Mouse (Mus musculus): ENCODE results near the gene Trmo. TPM values are rescaled to one million over a fixed set of nuclear protein-coding genes. Genes with fewer than 3 reads are reported as not detected.

The Trmo gene
- polyA plus RNA-seq, 1 experiment from 2014 or later: 10.0 TPM

DNA sequence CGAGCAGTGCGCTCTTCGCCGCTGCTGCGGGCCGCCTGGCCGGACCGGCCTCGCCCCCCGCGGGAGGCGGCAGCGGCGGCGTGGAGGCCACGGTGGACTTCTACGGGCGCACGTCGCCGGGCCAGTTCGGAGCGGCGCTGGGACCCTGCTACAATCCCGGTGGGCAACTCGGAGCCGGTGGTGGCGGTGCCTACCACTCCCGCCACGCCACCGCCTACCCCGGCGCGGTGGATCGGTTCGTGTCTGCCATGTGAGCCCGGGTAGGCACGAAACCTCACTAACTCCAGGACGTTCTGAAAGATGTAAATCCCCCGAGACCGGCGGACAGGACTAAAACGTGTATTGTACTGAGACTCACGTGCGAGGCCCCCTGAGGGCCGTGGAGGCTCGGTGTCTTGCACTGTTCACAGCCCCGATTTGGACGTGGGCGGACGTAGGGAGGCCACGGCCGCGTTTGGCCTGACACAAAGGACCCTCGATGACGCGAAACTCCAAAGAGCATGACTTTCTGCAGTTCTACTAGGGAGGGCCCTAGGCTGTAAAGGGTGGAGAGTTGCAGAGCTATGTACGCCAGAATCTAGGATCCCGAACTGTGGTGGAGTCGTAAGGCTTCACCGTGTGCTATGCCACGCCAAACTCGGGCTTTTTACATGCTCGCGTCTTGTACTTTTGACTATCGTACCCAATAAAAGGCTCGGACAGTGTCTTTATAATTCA is 44.0 kb downstream of the Trmo start:
- WGBS: 2% methylated on average over 67 of the region's 67 CpGs
- H3K4me3 ChIP-seq: peak overlapping the region; percentile 36
- H3K36me3 ChIP-seq: no peaks in the 10 kb centered on the region
- no peak for ATAC-seq (ENCODE audit: low FRiP score)
- H3K9me3 ChIP-seq: no peaks in the 10 kb centered on the region
- peaks cover 22% of the 10 kb centered on the region for H3K4me1 ChIP-seq (replicated peaks)
- H3K4me2 ChIP-seq: no peak overlapping the region
- H3K27ac ChIP-seq: no peak overlapping the region
- no peak overlapping the region for H3K9ac ChIP-seq
- H3K27me3 ChIP-seq: peaks cover 99% of the 10 kb centered on the region

DNA sequence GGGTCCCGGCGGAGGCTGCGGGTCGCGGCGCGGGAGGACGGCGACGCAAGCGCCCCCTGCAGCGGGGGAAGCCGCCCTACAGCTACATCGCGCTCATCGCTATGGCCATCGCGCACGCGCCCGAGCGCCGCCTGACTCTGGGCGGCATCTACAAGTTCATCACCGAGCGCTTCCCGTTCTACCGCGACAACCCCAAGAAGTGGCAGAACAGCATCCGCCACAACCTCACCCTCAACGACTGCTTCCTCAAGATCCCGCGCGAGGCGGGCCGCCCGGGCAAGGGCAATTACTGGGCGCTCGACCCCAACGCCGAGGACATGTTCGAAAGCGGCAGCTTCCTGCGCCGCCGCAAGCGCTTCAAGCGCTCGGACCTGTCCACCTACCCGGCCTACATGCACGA is 44.9 kb downstream of the Trmo start:
- Histone ChIP-seq H3K9me3 (no peaks in the 10 kb centered on the region), H3K27me3 (peaks cover 99% of the 10 kb centered on the region), H3K4me1 (replicated peaks) (peaks cover 25% of the 10 kb centered on the region), H3K4me3 (peak overlapping the region; percentile 36), H3K27ac (no peak overlapping the region), H3K36me3 (no peaks in the 10 kb centered on the region), H3K4me2 (peak overlapping the region; percentile 52), H3K9ac (no peak overlapping the region)
- 0 out of 2 replicates have a peak, but pooled peaks have one; percentile 24 for ATAC-seq (ENCODE audit: low FRiP score)
- under 1% methylated on average over 47 of the region's 51 CpGs for WGBS

DNA sequence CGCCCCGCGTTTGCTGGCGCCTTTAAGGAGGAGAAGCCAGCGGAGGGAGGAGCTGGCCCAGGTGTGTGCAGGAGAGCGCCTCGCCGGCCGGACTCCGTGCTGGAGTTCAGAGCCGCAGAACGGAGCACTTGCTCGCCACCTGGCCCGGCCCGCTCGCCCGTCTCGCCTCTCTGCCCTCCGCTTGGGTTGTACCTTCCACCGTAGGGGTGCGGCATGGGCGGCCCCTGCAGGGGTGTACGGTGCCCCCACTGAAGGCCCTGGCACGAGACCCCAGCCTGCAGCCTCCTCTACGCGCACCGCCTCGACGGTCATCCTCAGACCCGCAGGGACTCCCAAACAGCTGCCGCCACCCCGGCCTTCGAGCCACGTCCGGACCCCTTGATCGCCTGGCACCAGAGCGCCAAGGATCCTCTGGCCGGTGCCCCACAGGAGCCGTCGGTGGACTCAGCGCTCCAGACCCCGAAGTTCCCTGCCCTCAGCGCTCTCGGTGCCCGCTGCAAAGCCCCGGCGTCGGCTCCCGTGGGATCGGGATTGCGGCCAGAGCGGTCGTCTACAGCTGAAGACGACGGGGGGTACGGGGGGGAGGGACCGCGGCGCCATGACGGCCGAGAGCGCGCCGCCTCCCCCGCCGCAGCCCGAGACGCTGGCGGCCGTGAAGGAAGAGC is 45.5 kb downstream of the Trmo start, which contains the start of gene Foxe1:
Foxe1 (plus strand) TSS at position 14 of the 665 bp plus-strand sequence.
- Histone ChIP-seq H3K36me3 (no peaks in the 10 kb centered on the region), H3K4me3 (peak within 1 kb of the TSS; percentile 36), H3K27ac (no peak within 1 kb of the TSS), H3K4me1 (replicated peaks) (peaks cover 25% of the 10 kb centered on the region), H3K9me3 (no peaks in the 10 kb centered on the region), H3K9ac (no peak within 1 kb of the TSS), H3K27me3 (peaks cover 99% of the 10 kb centered on the region), H3K4me2 (peak within 1 kb of the TSS; percentile 52)
- no peak for ATAC-seq (ENCODE audit: low FRiP score)
- WGBS: 1% methylated on average over 65 of the region's 70 CpGs

DNA sequence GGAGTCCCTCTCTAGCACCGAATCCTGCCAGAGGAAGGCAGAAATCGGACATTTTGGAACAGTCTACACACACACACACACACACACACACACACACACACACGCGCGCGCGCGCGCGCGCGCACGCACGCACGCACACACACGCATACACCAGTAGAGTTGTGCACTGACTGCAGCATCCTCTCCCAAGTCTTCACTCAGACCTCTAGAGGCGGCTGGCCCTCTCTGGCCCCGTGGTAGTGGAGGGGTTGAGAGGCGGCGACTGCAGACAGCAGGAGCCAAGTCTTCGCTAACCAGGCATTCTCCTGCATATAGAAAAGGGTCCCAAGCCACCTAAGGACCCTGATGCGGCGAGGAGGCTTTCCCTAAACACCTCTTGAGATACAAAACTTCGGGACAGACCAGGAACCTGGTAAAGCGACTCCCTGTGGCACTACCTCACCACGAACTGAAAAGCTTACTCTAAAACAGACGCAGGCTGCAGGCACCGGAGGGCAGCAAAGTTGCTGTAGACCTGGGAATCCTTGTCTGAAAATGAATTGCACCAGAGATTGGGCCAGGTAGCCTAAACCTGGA is 46.4 kb downstream of the Trmo start:
- H3K27ac ChIP-seq: no peak overlapping the region
- H3K27me3 ChIP-seq: peaks cover 99% of the 10 kb centered on the region
- H3K9ac ChIP-seq: no peak overlapping the region
- no peaks in the 10 kb centered on the region for H3K36me3 ChIP-seq
- no peaks in the 10 kb centered on the region for H3K9me3 ChIP-seq
- peaks cover 25% of the 10 kb centered on the region for H3K4me1 ChIP-seq (replicated peaks)
- no peak for ATAC-seq (ENCODE audit: low FRiP score)
- under 1% methylated on average over 20 of the region's 28 CpGs for WGBS
- no peak overlapping the region for H3K4me2 ChIP-seq
- H3K4me3 ChIP-seq: no peak overlapping the region; the same call in 1 of the 2 replicates

DNA sequence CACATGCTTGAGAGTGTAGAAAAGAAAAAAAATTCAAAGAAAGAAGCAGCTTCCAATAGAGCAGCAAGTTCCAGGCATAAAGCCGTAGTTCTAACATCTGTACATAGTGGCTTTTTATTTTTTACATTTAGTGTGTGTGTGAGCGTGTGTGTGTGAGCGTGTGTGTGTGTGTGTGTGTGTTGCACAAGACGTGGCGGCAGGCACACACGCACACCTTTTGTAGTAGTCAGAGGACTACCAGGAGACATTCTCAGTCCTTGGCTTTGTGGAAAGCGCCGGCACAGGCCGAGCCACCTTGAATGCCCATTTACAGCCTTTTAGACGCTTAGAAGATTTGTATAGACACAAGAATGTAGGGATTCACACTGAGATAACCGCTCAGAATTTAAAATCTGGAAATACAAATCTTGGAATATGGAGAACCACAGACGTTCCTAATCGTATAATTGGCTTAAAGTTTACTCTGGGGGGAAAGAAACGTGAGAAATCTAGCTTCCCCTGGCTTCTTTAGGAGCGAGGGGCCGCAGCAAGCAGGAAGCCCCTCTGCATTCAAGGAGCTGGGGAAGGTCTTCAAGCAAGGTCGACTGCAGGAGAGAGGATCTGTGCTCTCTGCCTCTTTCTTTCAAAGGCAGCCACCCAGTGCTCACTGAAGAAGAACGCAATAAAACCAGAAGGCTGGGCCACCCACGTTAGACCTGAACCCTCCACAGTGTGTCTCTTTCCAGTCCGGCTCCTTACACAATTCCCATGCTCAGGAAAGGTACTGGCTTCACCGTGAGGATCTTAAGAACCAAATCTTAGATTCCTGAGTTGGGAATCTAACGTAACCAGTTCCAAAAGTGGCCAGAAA is 47.2 kb downstream of the Trmo start:
- H3K4me2 ChIP-seq: no peak overlapping the region
- H3K27ac ChIP-seq: no peak overlapping the region
- H3K27me3 ChIP-seq: peaks cover 99% of the 10 kb centered on the region
- H3K9me3 ChIP-seq: no peaks in the 10 kb centered on the region
- no peak overlapping the region; the same call in 1 of the 2 replicates for H3K4me3 ChIP-seq
- WGBS: 9% methylated on average over 22 of the region's 22 CpGs
- H3K36me3 ChIP-seq: no peaks in the 10 kb centered on the region
- no peak overlapping the region for H3K9ac ChIP-seq
- peaks cover 25% of the 10 kb centered on the region for H3K4me1 ChIP-seq (replicated peaks)
- ATAC-seq (ENCODE audit: low FRiP score): no peak

DNA sequence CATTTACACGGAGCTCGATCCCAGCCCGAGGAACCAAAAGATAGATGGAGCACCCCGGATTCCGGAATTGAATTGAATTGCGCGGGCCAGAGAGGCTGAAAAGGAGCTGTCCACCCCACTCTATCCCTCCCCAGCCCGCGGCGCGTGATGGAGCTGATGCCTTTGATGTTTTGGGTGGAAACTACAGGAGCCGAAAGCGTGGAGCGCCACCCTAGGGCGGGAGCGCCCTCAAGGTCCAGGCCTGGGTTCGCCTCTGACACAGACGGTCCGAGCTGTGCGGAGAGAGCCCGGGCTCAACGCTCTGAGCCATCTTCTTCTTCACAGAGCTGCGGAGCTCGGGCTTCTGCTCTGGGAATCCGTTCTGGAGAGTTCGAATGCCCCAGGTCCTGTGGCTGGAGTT is 49.7 kb downstream of the Trmo start:
- peaks cover 23% of the 10 kb centered on the region for H3K4me1 ChIP-seq (replicated peaks)
- H3K36me3 ChIP-seq: no peaks in the 10 kb centered on the region
- peaks cover 98% of the 10 kb centered on the region for H3K27me3 ChIP-seq
- no peak overlapping the region for H3K27ac ChIP-seq
- H3K4me3 ChIP-seq: no peak overlapping the region
- no peaks in the 10 kb centered on the region for H3K9me3 ChIP-seq
- ATAC-seq (ENCODE audit: low FRiP score): no peak
- WGBS: under 1% methylated on average over 26 of the region's 26 CpGs
- no peak overlapping the region for H3K9ac ChIP-seq
- no peak overlapping the region for H3K4me2 ChIP-seq

DNA sequence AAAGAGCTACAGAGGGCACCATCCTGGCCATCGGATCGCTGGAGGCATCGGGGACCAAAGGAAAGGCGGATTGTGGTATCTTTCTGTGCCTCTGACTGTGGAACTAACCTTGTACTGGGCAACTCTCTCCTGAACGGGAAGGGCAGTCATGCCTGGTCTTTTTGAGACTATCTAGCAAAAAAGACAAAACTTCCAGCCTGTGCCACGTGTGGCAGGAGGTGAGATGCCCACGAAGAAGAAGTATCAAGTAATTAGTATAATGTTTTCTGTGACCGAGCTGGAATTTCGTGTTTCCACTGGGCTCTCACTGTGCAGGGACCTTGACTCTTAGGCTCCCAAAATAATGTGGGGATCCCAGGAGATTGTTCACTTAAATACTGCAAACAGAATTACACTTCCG is 50.2 kb downstream of the Trmo start:
- Histone ChIP-seq H3K27ac (no peak overlapping the region), H3K4me2 (no peak overlapping the region), H3K36me3 (no peaks in the 10 kb centered on the region), H3K27me3 (peaks cover 96% of the 10 kb centered on the region), H3K4me1 (replicated peaks) (peaks cover 17% of the 10 kb centered on the region), H3K9me3 (no peaks in the 10 kb centered on the region), H3K9ac (no peak overlapping the region), H3K4me3 (no peak overlapping the region)
- 12% methylated on average over 10 of the region's 10 CpGs for WGBS
- ATAC-seq (ENCODE audit: low FRiP score): no peak

DNA sequence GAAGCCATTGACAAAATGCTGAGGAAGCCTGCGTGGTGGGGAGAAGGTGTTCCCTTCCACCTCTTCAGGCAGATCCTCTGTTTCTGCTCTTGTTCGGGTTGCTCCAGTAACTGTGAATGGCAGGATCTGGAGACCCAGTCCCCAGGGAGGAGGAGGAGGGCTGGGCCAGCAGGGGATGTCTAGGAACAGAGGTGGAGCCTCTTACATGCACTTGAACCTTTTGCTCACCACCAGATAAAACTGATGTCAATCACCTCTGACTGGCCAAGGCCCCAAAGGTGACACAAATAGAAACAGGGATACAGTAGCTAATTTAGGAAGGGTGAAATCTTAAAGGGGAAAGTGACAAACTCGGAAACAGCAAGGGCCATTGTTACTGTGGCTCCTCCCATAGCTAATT is 51.2 kb downstream of the Trmo start:
- 0% methylated on average over 3 of the region's 3 CpGs for WGBS
- ATAC-seq (ENCODE audit: low FRiP score): no peak
- Histone ChIP-seq H3K36me3 (no peaks in the 10 kb centered on the region), H3K27ac (no peak overlapping the region), H3K9me3 (no peaks in the 10 kb centered on the region), H3K9ac (no peak overlapping the region), H3K4me3 (no peak overlapping the region), H3K4me2 (no peak overlapping the region), H3K27me3 (peaks cover 91% of the 10 kb centered on the region), H3K4me1 (replicated peaks) (peaks cover 11% of the 10 kb centered on the region; the same call in 1 of the 2 replicates)

DNA sequence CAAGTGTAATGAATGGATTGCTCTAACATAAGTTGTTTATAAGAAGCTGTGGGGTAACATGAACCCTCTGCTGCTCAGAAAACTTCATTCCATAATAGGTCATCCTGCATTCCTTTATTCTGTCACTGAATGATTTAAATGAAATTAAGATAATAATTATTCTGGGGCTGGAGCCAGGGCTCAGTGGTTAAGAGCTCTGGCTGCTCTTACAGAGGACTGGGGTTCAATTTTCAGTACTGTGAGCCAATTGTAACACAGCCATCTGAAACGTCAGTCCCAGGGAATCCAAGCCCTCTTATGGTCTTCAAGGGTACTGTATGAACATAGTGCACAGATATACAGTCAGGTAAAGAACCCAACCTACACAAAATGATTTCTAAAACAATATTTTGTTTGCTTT is 53.4 kb downstream of the Trmo start:
- H3K36me3 ChIP-seq: no peaks in the 10 kb centered on the region
- peaks cover 74% of the 10 kb centered on the region for H3K27me3 ChIP-seq
- H3K4me1 ChIP-seq (replicated peaks): peaks cover 3% of the 10 kb centered on the region; the same call in 1 of the 2 replicates
- no peaks in the 10 kb centered on the region for H3K9me3 ChIP-seq
- WGBS: 31% methylated on average over 1 of the region's 1 CpGs
- no peak overlapping the region for H3K9ac ChIP-seq
- no peak overlapping the region for H3K4me3 ChIP-seq
- ATAC-seq (ENCODE audit: low FRiP score): no peak
- H3K4me2 ChIP-seq: no peak overlapping the region
- H3K27ac ChIP-seq: no peak overlapping the region

DNA sequence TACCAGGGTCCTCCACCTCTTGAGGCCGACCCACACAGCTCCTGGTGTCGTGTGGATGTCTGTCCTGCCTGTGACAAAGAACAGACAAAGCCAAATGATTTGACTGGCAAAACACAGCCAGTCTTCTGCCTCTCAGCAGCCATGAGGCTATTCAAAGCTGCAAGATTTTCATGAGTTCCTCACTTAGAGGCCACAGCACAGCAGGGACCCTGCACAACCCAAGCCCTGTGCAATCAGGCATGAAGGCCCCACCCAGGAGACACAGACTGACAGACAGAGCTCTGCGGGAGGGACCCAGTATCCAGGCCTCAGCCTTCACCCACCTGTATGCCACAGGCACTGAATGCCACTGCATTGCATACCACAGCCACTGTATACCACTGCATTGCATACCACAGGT is 60.3 kb downstream of the Trmo start:
- ATAC-seq (ENCODE audit: low FRiP score): no peak
- no peaks in the 10 kb centered on the region for H3K36me3 ChIP-seq
- H3K27ac ChIP-seq: no peak overlapping the region
- no peak overlapping the region for H3K9ac ChIP-seq
- 38% methylated on average over 3 of the region's 3 CpGs for WGBS
- H3K4me2 ChIP-seq: no peak overlapping the region
- H3K4me3 ChIP-seq: no peak overlapping the region
- no peaks in the 10 kb centered on the region for H3K9me3 ChIP-seq
- H3K27me3 ChIP-seq: peaks cover 11% of the 10 kb centered on the region
- no peaks in the 10 kb centered on the region for H3K4me1 ChIP-seq (replicated peaks)
